Mouse (Mus musculus) frontal cortex, adult 2 months (tissue): ENCODE results near the gene Srcin1. TPM values are rescaled to one million over a fixed set of nuclear protein-coding genes. Genes with fewer than 3 reads are reported as not detected.

Source experiments
- DNase-seq, 2 experiments: peaks; one replicate each; pipeline ENCODE4 v3.0.0; 2022; ENCODE audit warnings: low spot score in 1 of 2; ENCODE audit errors: extremely low spot score in 1 of 2
- polyA plus RNA-seq: library from polyadenylated mRNA; depleted of rRNA; stranded (reverse); fragments of >200 nt; gene quantifications from 2 replicates; pipeline ENCODE4 v1.2.3, GENCODE M21; 2012

Srcin1 gene
- polyA plus RNA-seq, 1 experiment = 123 TPM

GRCm38 (mm10) chr11:97556569-97557408 is 19.2 kb downstream of the Srcin1 start:
- peak in 1 of 2 experiments; percentile 91 for DNase-seq

GRCm38 (mm10) chr11:97555144-97555543 is 20.8 kb downstream of the Srcin1 start:
- DNase-seq = no peak

- DNase-seq = no peak
Measured at GRCm38 (mm10) chr11:97552151-97552550, 23.8 kb downstream of the Srcin1 start.

- no peak for DNase-seq
Measured at GRCm38 (mm10) chr11:97548757-97549156, 27.2 kb downstream of the Srcin1 start.

- no peak for DNase-seq
Measured at GRCm38 (mm10) chr11:97547957-97548706, 27.9 kb downstream of the Srcin1 start.

- DNase-seq = no peak
Measured at GRCm38 (mm10) chr11:97546804-97547411, 29.1 kb downstream of the Srcin1 start.

GRCm38 (mm10) chr11:97545808-97546560 is 30.0 kb downstream of the Srcin1 start:
- no peak for DNase-seq

- DNase-seq = no peak
Measured at GRCm38 (mm10) chr11:97543883-97544282, 32.1 kb downstream of the Srcin1 start.

GRCm38 (mm10) chr11:97543181-97543733 is 32.7 kb downstream of the Srcin1 start:
- no peak for DNase-seq

- DNase-seq = no peak
Measured at GRCm38 (mm10) chr11:97542171-97543150, 33.5 kb downstream of the Srcin1 start.

- DNase-seq = no peak
Measured at GRCm38 (mm10) chr11:97540604-97541003, 35.4 kb downstream of the Srcin1 start.

GRCm38 (mm10) chr11:97540136-97540535 is 35.9 kb downstream of the Srcin1 start:
- no peak for DNase-seq

GRCm38 (mm10) chr11:97539622-97540021 is 36.4 kb downstream of the Srcin1 start:
- DNase-seq = no peak

- DNase-seq = no peak
Measured at GRCm38 (mm10) chr11:97537580-97538089, 38.4 kb downstream of the Srcin1 start.

- DNase-seq = no peak
Measured at GRCm38 (mm10) chr11:97536835-97537579, 39.0 kb downstream of the Srcin1 start.

GRCm38 (mm10) chr11:97536083-97536747 is 39.8 kb downstream of the Srcin1 start:
- no peak for DNase-seq

GRCm38 (mm10) chr11:97535660-97536059 is 40.3 kb downstream of the Srcin1 start:
- DNase-seq = no peak

GRCm38 (mm10) chr11:97535308-97535630 is 40.7 kb downstream of the Srcin1 start:
- no peak for DNase-seq
